In the genomic region with DNA sequence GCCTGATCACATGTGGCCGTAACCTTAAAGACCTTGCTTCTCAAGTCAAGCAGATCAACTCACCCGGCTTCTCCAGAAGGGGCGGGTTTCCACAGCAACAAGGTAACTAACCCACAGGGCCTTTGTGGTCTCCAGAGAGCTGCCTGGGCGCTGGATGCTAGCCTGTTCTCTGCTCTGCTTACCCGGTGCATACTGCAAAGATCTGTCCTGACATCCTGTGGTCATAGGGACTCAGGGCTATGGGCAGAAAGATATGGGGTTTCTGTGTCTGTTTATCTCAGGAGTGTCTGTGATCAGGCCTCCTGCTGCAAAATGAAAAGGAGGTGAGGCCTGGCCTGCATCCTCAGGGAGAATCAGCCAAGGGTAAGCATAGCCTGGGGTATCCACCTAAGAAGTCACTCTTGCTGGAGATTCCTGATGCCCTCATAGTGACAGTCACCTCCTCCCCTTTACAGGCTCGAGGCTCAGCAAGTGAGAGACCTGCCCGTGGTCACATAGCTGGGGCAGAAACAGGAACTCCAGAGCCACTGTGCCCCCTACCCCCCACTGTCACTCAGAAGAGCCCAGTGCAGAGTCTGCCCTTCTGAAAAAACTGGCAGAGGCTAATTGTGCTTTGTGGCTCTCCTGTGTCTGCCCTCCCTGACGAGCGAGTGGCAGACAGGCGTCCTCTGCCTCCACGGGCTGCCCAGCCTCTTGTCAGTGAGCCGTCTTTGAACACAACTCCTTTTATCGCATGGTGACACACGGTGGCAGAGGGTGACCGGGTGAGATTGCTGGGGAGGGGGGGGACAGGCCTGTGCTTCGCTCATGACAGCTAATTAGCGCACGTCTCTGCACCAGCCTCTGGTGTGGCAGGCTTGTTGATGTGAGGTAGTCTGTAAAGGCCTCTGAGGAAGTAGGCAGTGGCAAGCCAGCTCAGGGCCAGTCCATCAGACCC, we compare ENCODE assay signal across 8 mouse cellular contexts.
DNase-seq lines count a peak whose midpoint lies in the region; ATAC-seq and TF ChIP-seq lines count a peak whose summit lies in the region.

No protein-coding gene starts in this region.

- peak overlapping the region; percentile 49 for H3K4me2 ChIP-seq in heart, embryonic 11.5 days
- H3K4me2 ChIP-seq in hindbrain, embryonic 16.5 days (ENCODE audit: low read length) = no peak overlapping the region
- no peak overlapping the region for H3K4me2 ChIP-seq in midbrain, postnatal 0 days (ENCODE audit: low read depth, low read length, poor library complexity, severe bottlenecking)

- peak; percentile 14; the same call in 1 of the 2 replicates for TF ChIP-seq CTCF in midbrain, postnatal 0 days (IDR thresholded peaks at IDR 0.05)

- H3K9me3 ChIP-seq in heart, embryonic 11.5 days (replicated peaks; ENCODE audit: control insufficient read depth, low read length) = no peaks in the 10 kb centered on the region
- H3K9me3 ChIP-seq in hindbrain, embryonic 16.5 days (ENCODE audit: control insufficient read depth, low read length) = no peaks in the 10 kb centered on the region
- no peaks in the 10 kb centered on the region for H3K9me3 ChIP-seq in midbrain, postnatal 0 days (ENCODE audit: low read length)

- WGBS in heart, embryonic 11.5 days (ENCODE audit: insufficient replicate concordance) = 23% methylated on average over 18 of the region's 18 CpGs
- 28% methylated on average over 18 of the region's 18 CpGs for WGBS in hindbrain, embryonic 16.5 days
- WGBS in midbrain, postnatal 0 days = 25% methylated on average over 18 of the region's 18 CpGs

- no peaks in the 10 kb centered on the region for H3K36me3 ChIP-seq in heart, embryonic 11.5 days (ENCODE audit: control insufficient read depth, insufficient read depth, low read length)
- no peaks in the 10 kb centered on the region for H3K36me3 ChIP-seq in hindbrain, embryonic 16.5 days (ENCODE audit: control insufficient read depth, insufficient read depth, low read length)
- no peaks in the 10 kb centered on the region for H3K36me3 ChIP-seq in midbrain, postnatal 0 days (ENCODE audit: insufficient read depth, low read length)

- H3K4me3 ChIP-seq in heart, embryonic 11.5 days (ENCODE audit: low read depth, low read length) = peak overlapping the region; percentile 27
- H3K4me3 ChIP-seq in hindbrain, embryonic 16.5 days (ENCODE audit: low read length) = no peak overlapping the region
- no peak overlapping the region for H3K4me3 ChIP-seq in midbrain, postnatal 0 days (ENCODE audit: low read depth, low read length)

- H3K9ac ChIP-seq in heart, embryonic 11.5 days (ENCODE audit: low read depth, low read length) = peak overlapping the region; percentile 64
- H3K9ac ChIP-seq in hindbrain, embryonic 16.5 days (ENCODE audit: low read depth, low read length) = peak overlapping the region; percentile 39; the same call in 1 of the 2 replicates
- H3K9ac ChIP-seq in midbrain, postnatal 0 days (replicated peaks; ENCODE audit: low read length, poor library complexity, severe bottlenecking) = 0 out of 2 replicates have a peak overlapping the region, but pooled peaks have one; percentile 24

- no peaks in the 10 kb centered on the region for H3K27me3 ChIP-seq in heart, embryonic 11.5 days (ENCODE audit: control insufficient read depth, insufficient read depth, low read length)
- no peaks in the 10 kb centered on the region for H3K27me3 ChIP-seq in hindbrain, embryonic 16.5 days (replicated peaks; ENCODE audit: control insufficient read depth, insufficient read depth, low read length)
- H3K27me3 ChIP-seq in midbrain, postnatal 0 days (ENCODE audit: insufficient read depth, low read length) = no peaks in the 10 kb centered on the region

- DNase-seq in heart, adult 9 months (ENCODE audit: low spot score in 2 of 2) = no peak
- DNase-seq in midbrain, postnatal 0 days (ENCODE audit: low spot score) = no peak
- DNase-seq in Muller cell, postnatal 12 days (ENCODE audit: inconsistent ontology term) = no peak
- DNase-seq in adrenal gland, postnatal 25 days = no peak

- peak; percentile 73 for ATAC-seq in heart, embryonic 11.5 days (replicated peaks; ENCODE audit: insufficient number of reproducible peaks, low FRiP score, low TSS enrichment)
- ATAC-seq in common myeloid progenitor, adult 5-6 weeks (replicated peaks; ENCODE audit: low read depth, poor library complexity, severe bottlenecking) = peak; percentile 74
- no peak for ATAC-seq in hindbrain, embryonic 16.5 days
- ATAC-seq in midbrain, postnatal 0 days (ENCODE audit: low FRiP score) = no peak
- ATAC-seq in CD4-positive, CD25-positive, alpha-beta regulatory T cell, adult 4 months = no peak

- H3K27ac ChIP-seq in heart, embryonic 11.5 days (ENCODE audit: low read depth, low read length) = peak overlapping the region; percentile 81
- H3K27ac ChIP-seq in hindbrain, embryonic 16.5 days (ENCODE audit: low read depth, low read length) = peak overlapping the region; percentile 24; the same call in 1 of the 2 replicates
- peak overlapping the region; percentile 63 for H3K27ac ChIP-seq in midbrain, postnatal 0 days (ENCODE audit: low read depth, low read length)

- peaks cover 85% of the 10 kb centered on the region for H3K4me1 ChIP-seq in heart, embryonic 11.5 days (ENCODE audit: control insufficient read depth, insufficient read depth, low read length)
- H3K4me1 ChIP-seq in hindbrain, embryonic 16.5 days (ENCODE audit: control insufficient read depth, insufficient read depth, low read depth, low read length) = peaks cover 78% of the 10 kb centered on the region
- peaks cover 47% of the 10 kb centered on the region for H3K4me1 ChIP-seq in midbrain, postnatal 0 days (ENCODE audit: insufficient read depth, low read length)

Comparison
In these comparisons a context has a peak if more than half of its experiments do, and no peak if none do; other contexts are left out.
1. ATAC-seq: peak in heart, embryonic 11.5 days (single experiment) and common myeloid progenitor, adult 5-6 weeks (single experiment); none in hindbrain, embryonic 16.5 days (single experiment), midbrain, postnatal 0 days (single experiment) and CD4-positive, CD25-positive, alpha-beta regulatory T cell, adult 4 months (single experiment).
2. H3K27ac ChIP-seq: peak in every context shown above with its lines; median percentile 81 in heart, embryonic 11.5 days; 63 in midbrain, postnatal 0 days; 24 in hindbrain, embryonic 16.5 days.
3. Peak in every context shown above with its lines, with median percentiles within 50 percentile points of each other: H3K9ac ChIP-seq.